Mouse (Mus musculus): Measurements from ENCODE around the gene Slc35e1.

DNA sequence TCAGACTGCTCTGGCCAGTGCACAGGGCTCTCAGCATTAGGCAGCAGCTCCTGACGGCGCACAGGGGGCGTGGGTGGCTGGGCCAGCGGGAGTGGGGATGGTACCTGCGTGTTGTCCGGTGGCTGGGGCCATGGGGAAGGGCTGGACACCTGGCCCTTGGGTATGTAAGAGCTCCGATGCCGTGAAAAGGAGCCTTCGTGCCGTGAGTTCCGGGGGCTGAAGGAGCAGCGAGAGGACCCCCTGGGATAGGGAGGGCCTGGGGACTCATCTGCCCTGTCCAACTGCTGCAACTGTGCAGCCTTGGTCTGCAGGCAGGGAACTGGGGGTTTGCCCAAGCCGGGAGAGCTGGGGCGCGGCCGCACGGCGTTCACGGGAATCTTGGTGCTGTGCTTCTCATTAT is 3.8 kb upstream of the Slc35e1 start:
- no peak for TF ChIP-seq POLR2A (IDR thresholded peaks at IDR 0.05; ENCODE audit: insufficient read depth, low read length)
- no peak for TF ChIP-seq CTCF (IDR thresholded peaks at IDR 0.05; ENCODE audit: low read depth, low read length)
